Mouse (Mus musculus) hindbrain, embryonic 11.5 days (tissue): ENCODE results near the gene Trim28. TPM values are rescaled to one million over a fixed set of nuclear protein-coding genes. Genes with fewer than 3 reads are reported as not detected.

Experiments
- ATAC-seq: fragments of 200-750 bp; cut with Nextera tagmentation; 2 replicates; pipeline ENCODE4 v1.8.0; 2017; ENCODE audit warnings: mild to moderate bottlenecking, moderate TSS enrichment, moderate library complexity; ENCODE audit not compliant: low FRiP score
- DNase-seq: peaks from one replicate; pipeline ENCODE4 v3.0.0-alpha.2; 2015; ENCODE audit warnings: low spot score
- H3K27ac ChIP-seq: fragments of 300-500 bp; sonication (generic); 2 replicates; pipeline ENCODE4 v1.5.1; 2014; ENCODE audit warnings: mild to moderate bottlenecking, low read depth, low read length
- H3K27me3 ChIP-seq: fragments of 300-500 bp; sonication (generic); 2 replicates; pipeline ENCODE4 v1.6.1; 2014; ENCODE audit warnings: mild to moderate bottlenecking, low read length, moderate library complexity, mixed read lengths; ENCODE audit not compliant: control insufficient read depth, insufficient read depth
- H3K36me3 ChIP-seq: fragments of 300-500 bp; sonication (generic); 2 replicates; pipeline ENCODE4 v1.6.1; 2014; ENCODE audit warnings: mild to moderate bottlenecking, low read length, moderate library complexity, mixed read lengths; ENCODE audit not compliant: control insufficient read depth, insufficient read depth
- H3K4me1 ChIP-seq: fragments of 300-500 bp; sonication (generic); replicated peaks from 2 replicates; pipeline ENCODE4 v1.6.1; 2014; ENCODE audit warnings: low read length, mixed read lengths; ENCODE audit not compliant: control insufficient read depth, insufficient read depth
- H3K4me2 ChIP-seq: fragments of 300-500 bp; sonication (generic); replicated peaks from 2 replicates; pipeline ENCODE4 v1.6.1; 2014; ENCODE audit warnings: mild to moderate bottlenecking, low read depth, low read length
- H3K4me3 ChIP-seq: fragments of 300-500 bp; sonication (generic); 2 replicates; pipeline ENCODE4 v1.5.1; 2014; ENCODE audit warnings: low read depth, low read length
- H3K9ac ChIP-seq: fragments of 300-500 bp; sonication (generic); 2 replicates; pipeline ENCODE4 v1.6.1; 2014; ENCODE audit warnings: low read depth, low read length
- H3K9me3 ChIP-seq: fragments of 300-500 bp; sonication (generic); 2 replicates; pipeline ENCODE4 v1.6.1; 2016; ENCODE audit warnings: low read length; ENCODE audit not compliant: control insufficient read depth
- WGBS: fragments of 180-500 bp; shearing (Covaris S2); extraction: QIAGEN DNeasy Blood & Tissue Kit; methylation state at CpG from one replicate; pipeline ENCODE4 v1.1.7; 2014; 5-methylcytosine and 5-hydroxymethylcytosine counted together
- polyA plus RNA-seq: library from polyadenylated mRNA; unstranded; fragments of >200 nt; fragmentation: Nextera tagmentation; extraction: Ambion mirVana; gene quantifications from 2 replicates; pipeline ENCODE4 v1.2.1, GENCODE M21; 2014

Gene Trim28
- polyA plus RNA-seq, 1 experiment from 2014 or later: 438 TPM

- H3K36me3 ChIP-seq: no peaks in the 10 kb centered on the region; the same call in 1 of the 2 replicates
- peak overlapping the region; percentile 96 for H3K9ac ChIP-seq
- peak overlapping the region; percentile 87 for H3K4me2 ChIP-seq
- peak overlapping the region; percentile 84 for H3K4me3 ChIP-seq
- ATAC-seq (peak; percentile 68), DNase-seq (peak; percentile 63)
- no peaks in the 10 kb centered on the region for H3K9me3 ChIP-seq
- WGBS: 1% methylated on average over 25 of the region's 29 CpGs
- peak overlapping the region; percentile 67 for H3K27ac ChIP-seq
- peaks cover 4% of the 10 kb centered on the region; the same call in 1 of the 2 replicates for H3K4me1 ChIP-seq
- H3K27me3 ChIP-seq: no peaks in the 10 kb centered on the region
These were observed 32.6 kb upstream of the Trim28 start for GRCm38 (mm10) chr7:12966104-12966845.

GRCm38 (mm10) chr7:12970906-12971305, 28.0 kb upstream of the Trim28 start:
- 90% methylated on average over 25 of the region's 25 CpGs for WGBS
- ATAC-seq (no peak), DNase-seq (no peak)
- no peak overlapping the region for H3K4me3 ChIP-seq
- no peaks in the 10 kb centered on the region for H3K9me3 ChIP-seq
- peaks cover 3% of the 10 kb centered on the region; the same call in 1 of the 2 replicates for H3K36me3 ChIP-seq
- H3K27me3 ChIP-seq: no peaks in the 10 kb centered on the region
- H3K27ac ChIP-seq: no peak overlapping the region
- no peak overlapping the region for H3K9ac ChIP-seq
- no peak overlapping the region for H3K4me2 ChIP-seq
- no peaks in the 10 kb centered on the region for H3K4me1 ChIP-seq

GRCm38 (mm10) chr7:12977682-12978389, 21.1 kb upstream of the Trim28 start, which contains the start of gene Zfp446:
Gene Zfp446 (plus strand): TSS chr7:12977848.
- 0% methylated on average over 47 of the region's 49 CpGs for WGBS

GRCm38 (mm10) chr7:12978931-12979722, 19.8 kb upstream of the Trim28 start:
- Histone ChIP-seq H3K4me2 (no peak overlapping the region), H3K4me3 (no peak overlapping the region; the same call in 1 of the 2 replicates), H3K9me3 (no peaks in the 10 kb centered on the region), H3K9ac (peak overlapping the region; percentile 69; the same call in 1 of the 2 replicates), H3K27me3 (no peaks in the 10 kb centered on the region), H3K4me1 (no peaks in the 10 kb centered on the region; the same call in 1 of the 2 replicates), H3K27ac (no peak overlapping the region), H3K36me3 (no peaks in the 10 kb centered on the region)
- 91% methylated on average over 18 of the region's 18 CpGs for WGBS
- ATAC-seq (no peak), DNase-seq (no peak)

More at GRCm38 (mm10) chr7:12977682-12978389, 21.1 kb upstream of the Trim28 start, which contains the start of gene Zfp446:
- Histone ChIP-seq H3K27ac (peak within 1 kb of the TSS; percentile 89), H3K9me3 (no peaks in the 10 kb centered on the region), H3K27me3 (no peaks in the 10 kb centered on the region), H3K4me1 (no peaks in the 10 kb centered on the region; the same call in 1 of the 2 replicates), H3K36me3 (no peaks in the 10 kb centered on the region), H3K9ac (peak within 1 kb of the TSS; percentile 69), H3K4me3 (peak within 1 kb of the TSS; percentile 65), H3K4me2 (peak within 1 kb of the TSS; percentile 77)
- ATAC-seq (peak; percentile 100), DNase-seq (peak; percentile 95)

- Histone ChIP-seq H3K9me3 (no peaks in the 10 kb centered on the region), H3K4me2 (no peak overlapping the region), H3K27ac (no peak overlapping the region), H3K27me3 (no peaks in the 10 kb centered on the region), H3K9ac (no peak overlapping the region), H3K4me3 (no peak overlapping the region), H3K4me1 (no peaks in the 10 kb centered on the region; the same call in 1 of the 2 replicates), H3K36me3 (no peaks in the 10 kb centered on the region)
- ATAC-seq: no peak
- DNase-seq: no peak
- 88% methylated on average over 6 of the region's 6 CpGs for WGBS
These were observed 19.1 kb upstream of the Trim28 start for GRCm38 (mm10) chr7:12979776-12980175.

GRCm38 (mm10) chr7:12980291-12980690, 18.6 kb upstream of the Trim28 start:
- H3K4me2 ChIP-seq: no peak overlapping the region
- no peak overlapping the region for H3K9ac ChIP-seq
- no peaks in the 10 kb centered on the region for H3K27me3 ChIP-seq
- no peaks in the 10 kb centered on the region; the same call in 1 of the 2 replicates for H3K4me1 ChIP-seq
- H3K4me3 ChIP-seq: no peak overlapping the region
- no peaks in the 10 kb centered on the region for H3K9me3 ChIP-seq
- ATAC-seq: no peak
- DNase-seq: no peak
- WGBS: 87% methylated on average over 7 of the region's 7 CpGs
- no peaks in the 10 kb centered on the region for H3K36me3 ChIP-seq
- no peak overlapping the region for H3K27ac ChIP-seq

GRCm38 (mm10) chr7:12985724-12986123, 13.2 kb upstream of the Trim28 start:
- H3K4me3 ChIP-seq: no peak overlapping the region
- DNase-seq: no peak
- WGBS: 88% methylated on average over 1 of the region's 1 CpGs

GRCm38 (mm10) chr7:12986906-12987305, 12.0 kb upstream of the Trim28 start:
- Histone ChIP-seq H3K9ac (no peak overlapping the region), H3K4me3 (no peak overlapping the region), H3K4me2 (no peak overlapping the region), H3K27ac (no peak overlapping the region), H3K27me3 (no peaks in the 10 kb centered on the region), H3K36me3 (no peaks in the 10 kb centered on the region), H3K9me3 (no peaks in the 10 kb centered on the region), H3K4me1 (no peaks in the 10 kb centered on the region)
- DNase-seq (no peak), ATAC-seq (no peak)
- WGBS: 86% methylated on average over 8 of the region's 8 CpGs

More at GRCm38 (mm10) chr7:12985724-12986123, 13.2 kb upstream of the Trim28 start:
- ATAC-seq: no peak
- H3K9me3 ChIP-seq: no peaks in the 10 kb centered on the region
- H3K27me3 ChIP-seq: no peaks in the 10 kb centered on the region
- no peak overlapping the region for H3K9ac ChIP-seq
- no peak overlapping the region for H3K4me2 ChIP-seq
- H3K27ac ChIP-seq: no peak overlapping the region
- no peaks in the 10 kb centered on the region for H3K4me1 ChIP-seq
- H3K36me3 ChIP-seq: no peaks in the 10 kb centered on the region
